Mouse (Mus musculus) ES-Bruce4 (cell line): ENCODE data around the gene Gria4.

Experiments
- CTCF ChIP-seq: IDR thresholded peaks from one replicate; pipeline ENCODE4 v1.8.1; 2011; ENCODE audit warnings: low read depth, low read length
- POLR2A ChIP-seq: IDR thresholded peaks from one replicate; pipeline ENCODE4 v1.8.1; 2011; ENCODE audit warnings: low read length; ENCODE audit not compliant: insufficient read depth

DNA sequence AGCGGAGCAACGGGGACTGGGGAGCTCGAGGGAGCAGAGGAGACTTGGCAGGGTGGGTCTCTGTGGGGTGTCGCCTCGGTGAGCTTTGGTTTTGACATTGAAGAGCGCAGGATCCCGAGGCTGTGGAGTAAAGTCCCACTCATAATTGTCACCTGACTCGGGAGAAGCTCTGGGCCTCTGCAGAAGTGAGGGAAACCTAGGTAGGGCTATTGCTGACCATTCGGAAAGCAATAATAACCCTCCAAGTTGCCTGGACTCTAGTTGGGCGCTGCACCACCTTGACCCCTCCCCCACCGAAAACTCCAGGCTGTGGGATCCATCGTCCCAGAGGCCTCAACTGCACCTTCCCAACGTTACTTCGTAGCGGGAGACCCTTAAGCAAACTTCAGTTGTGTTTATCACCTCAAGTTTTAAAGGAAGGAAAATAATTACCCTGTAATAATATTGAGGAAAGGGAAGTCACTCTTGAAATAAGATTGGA, 419.4 kb downstream of the Gria4 start:
- TF ChIP-seq CTCF (no peak), POLR2A (no peak)
